Mouse (Mus musculus) heart, adult 18-20 months (tissue): ENCODE results near the gene Olfr1354. TPM values are rescaled to one million over a fixed set of nuclear protein-coding genes. Genes with fewer than 3 reads are reported as not detected.
"Not testable (repeated sequence)": the region's sequence is repeated elsewhere in the genome, so short reads cannot be mapped to it uniquely, and the experiment has no call there.

Experiments used
- DNase-seq, 2 experiments: peaks; one replicate each; pipeline ENCODE4 v3.0.0; 2021 to 2022; ENCODE audit warnings: mixed read lengths in 1 of 2
- long read RNA-seq, 2 experiments: library from polyadenylated mRNA; stranded (forward); transcript quantifications; one replicate each; pipeline ENCODE4 v2.0.0; 2021
- total RNA-seq, 2 experiments: library from RNA; stranded (reverse); gene quantifications; 2 replicates each; pipeline ENCODE4 v1.2.3; 2021

The Olfr1354 gene
- total RNA-seq: not detected
- long read RNA-seq, experiment 1: 0 reads
- long read RNA-seq, experiment 2: 0 reads

GRCm38 (mm10) chr10:78912871-78913270, at the start of gene Olfr1354:
TSS of gene Olfr1354 (plus strand) at chr10:78913171.
- not testable (repeated sequence) for DNase-seq

GRCm38 (mm10) chr10:78875240-78875639, 37.7 kb upstream of the Olfr1354 start, which contains the start of gene Olfr1355:
TSS of gene Olfr1355 (plus strand) at chr10:78875540.
- no peak for DNase-seq

- DNase-seq: not testable (repeated sequence)
Measured at GRCm38 (mm10) chr10:78950336-78950735, 37.4 kb downstream of the Olfr1354 start, which contains the start of gene Olfr8. TSS of gene Olfr8 (plus strand) at chr10:78950636.

- not testable (repeated sequence) for DNase-seq
Measured at GRCm38 (mm10) chr10:78963009-78963408, 50.0 kb downstream of the Olfr1354 start, which contains the start of gene Olfr1353. TSS of gene Olfr1353 (plus strand) at chr10:78963309.

Other genes with a start within 250 kb of the Olfr1354 start
- not detected for gene Casp14, start 194.9 kb upstream of the Olfr1354 start, total RNA-seq
- gene Ccdc105, start 160.1 kb upstream of the Olfr1354 start, total RNA-seq: not detected
- gene Slc1a6, start 132.7 kb upstream of the Olfr1354 start, total RNA-seq: not detected
- not detected for gene Olfr1356, start 61.0 kb upstream of the Olfr1354 start, total RNA-seq
- not detected for gene Olfr1355, start 37.6 kb upstream of the Olfr1354 start, total RNA-seq
- not detected for gene Olfr8, start 37.5 kb downstream of the Olfr1354 start, total RNA-seq
- gene Olfr1353, start 50.1 kb downstream of the Olfr1354 start, total RNA-seq: not detected
- gene Olfr1352, start 67.9 kb downstream of the Olfr1354 start, total RNA-seq: not detected
- gene Olfr1351, start 99.3 kb downstream of the Olfr1354 start, total RNA-seq: not detected
- gene Olfr57, start 115.6 kb downstream of the Olfr1354 start, total RNA-seq: not detected
- gene 2610008E11Rik, start 184.4 kb downstream of the Olfr1354 start, total RNA-seq: 1 to 10 TPM; 8.0 to 8.5 TPM
- gene Vmn2r80, start 235.6 kb downstream of the Olfr1354 start, total RNA-seq: not detected